Mouse (Mus musculus): ENCODE data around the gene Rbp7. TPM values are rescaled to one million over a fixed set of nuclear protein-coding genes. Genes with fewer than 3 reads are reported as not detected.
"Not testable (repeated sequence)": the region's sequence is repeated elsewhere in the genome, so short reads cannot be mapped to it uniquely, and the experiment has no call there.

The Rbp7 gene
- polyA plus RNA-seq, 1 experiment from 2014 or later = 0.90 TPM

- no peak overlapping the region for H3K27ac ChIP-seq
- H3K9ac ChIP-seq = no peak overlapping the region
- 65% methylated on average over 7 of the region's 7 CpGs for WGBS
- no peaks in the 10 kb centered on the region for H3K4me1 ChIP-seq
- no peak overlapping the region for H3K4me3 ChIP-seq (replicated peaks)
- no peaks in the 10 kb centered on the region for H3K27me3 ChIP-seq
- no peak overlapping the region for H3K4me2 ChIP-seq
- no peaks in the 10 kb centered on the region for H3K9me3 ChIP-seq (replicated peaks)
- peaks cover 21% of the 10 kb centered on the region for H3K36me3 ChIP-seq
- no peak for ATAC-seq (replicated peaks; ENCODE audit: low FRiP score)
Observed at GRCm38 (mm10) chr4:149475096-149475495, 20.3 kb upstream of the Rbp7 start.

- no peak overlapping the region for H3K27ac ChIP-seq
- peaks cover 44% of the 10 kb centered on the region for H3K36me3 ChIP-seq
- no peak overlapping the region for H3K4me2 ChIP-seq
- H3K4me3 ChIP-seq (replicated peaks) = no peak overlapping the region
- no peaks in the 10 kb centered on the region for H3K9me3 ChIP-seq (replicated peaks)
- WGBS = 97% methylated on average over 3 of the region's 3 CpGs
- no peaks in the 10 kb centered on the region for H3K4me1 ChIP-seq
- no peak overlapping the region for H3K9ac ChIP-seq
- ATAC-seq (replicated peaks; ENCODE audit: low FRiP score) = no peak
- no peaks in the 10 kb centered on the region for H3K27me3 ChIP-seq
Observed at GRCm38 (mm10) chr4:149469557-149469956, 14.8 kb upstream of the Rbp7 start.

GRCm38 (mm10) chr4:149463435-149463950 lies 8.7 kb upstream of the Rbp7 start:
- Histone ChIP-seq H3K36me3 (peaks cover 10% of the 10 kb centered on the region; the same call in 1 of the 2 replicates), H3K9me3 (replicated peaks) (no peaks in the 10 kb centered on the region), H3K4me2 (no peak overlapping the region), H3K9ac (no peak overlapping the region), H3K27ac (0 out of 2 replicates have a peak overlapping the region, but pooled peaks have one; percentile 41), H3K4me1 (no peaks in the 10 kb centered on the region), H3K27me3 (no peaks in the 10 kb centered on the region), H3K4me3 (replicated peaks) (no peak overlapping the region)
- ATAC-seq (replicated peaks; ENCODE audit: low FRiP score) = no peak
- WGBS = 64% methylated on average over 6 of the region's 6 CpGs

GRCm38 (mm10) chr4:149462305-149462971 lies 7.7 kb upstream of the Rbp7 start:
- Histone ChIP-seq H3K4me1 (0 out of 2 replicates have a peak, but pooled peaks cover 3% of the 10 kb centered on the region), H3K4me2 (no peak overlapping the region), H3K9me3 (replicated peaks) (no peaks in the 10 kb centered on the region), H3K4me3 (replicated peaks) (no peak overlapping the region), H3K27ac (no peak overlapping the region), H3K9ac (no peak overlapping the region), H3K36me3 (peaks cover 2% of the 10 kb centered on the region; the same call in 1 of the 2 replicates), H3K27me3 (no peaks in the 10 kb centered on the region)
- WGBS = 75% methylated on average over 6 of the region's 6 CpGs
- ATAC-seq (replicated peaks; ENCODE audit: low FRiP score) = no peak

- ATAC-seq (replicated peaks; ENCODE audit: low FRiP score) = no peak
- Histone ChIP-seq H3K36me3 (no peaks in the 10 kb centered on the region), H3K4me2 (no peak overlapping the region), H3K27ac (no peak overlapping the region), H3K27me3 (no peaks in the 10 kb centered on the region), H3K4me1 (0 out of 2 replicates have a peak, but pooled peaks cover 3% of the 10 kb centered on the region), H3K9me3 (replicated peaks) (no peaks in the 10 kb centered on the region), H3K4me3 (replicated peaks) (no peak overlapping the region), H3K9ac (no peak overlapping the region)
- WGBS = 61% methylated on average over 6 of the region's 7 CpGs
Observed at GRCm38 (mm10) chr4:149461579-149462304, 7.0 kb upstream of the Rbp7 start.

- not testable (repeated sequence) for H3K36me3 ChIP-seq; H3K9ac ChIP-seq; H3K27ac ChIP-seq; H3K4me1 ChIP-seq; H3K27me3 ChIP-seq; ATAC-seq (replicated peaks; ENCODE audit: low FRiP score); H3K4me3 ChIP-seq (replicated peaks); H3K4me2 ChIP-seq; H3K9me3 ChIP-seq (replicated peaks)
- WGBS = 94% methylated on average over 2 of the region's 2 CpGs
Observed at GRCm38 (mm10) chr4:149460475-149460874, 5.7 kb upstream of the Rbp7 start.

GRCm38 (mm10) chr4:149459425-149459824 lies 4.6 kb upstream of the Rbp7 start:
- Histone ChIP-seq H3K9me3 (replicated peaks) (no peaks in the 10 kb centered on the region), H3K4me2 (no peak overlapping the region), H3K4me3 (replicated peaks) (no peak overlapping the region), H3K4me1 (0 out of 2 replicates have a peak, but pooled peaks cover 3% of the 10 kb centered on the region), H3K36me3 (no peaks in the 10 kb centered on the region), H3K27ac (no peak overlapping the region), H3K9ac (no peak overlapping the region), H3K27me3 (no peaks in the 10 kb centered on the region)
- WGBS = 78% methylated on average over 1 of the region's 1 CpGs
- ATAC-seq (replicated peaks; ENCODE audit: low FRiP score) = no peak

- Histone ChIP-seq H3K4me3 (replicated peaks) (no peak overlapping the region), H3K36me3 (no peaks in the 10 kb centered on the region), H3K9me3 (replicated peaks) (no peaks in the 10 kb centered on the region), H3K27ac (no peak overlapping the region), H3K4me1 (0 out of 2 replicates have a peak, but pooled peaks cover 3% of the 10 kb centered on the region), H3K27me3 (no peaks in the 10 kb centered on the region), H3K9ac (no peak overlapping the region), H3K4me2 (no peak overlapping the region)
- WGBS = 77% methylated on average over 5 of the region's 5 CpGs
- ATAC-seq (replicated peaks; ENCODE audit: low FRiP score) = no peak
Observed at GRCm38 (mm10) chr4:149458526-149458925, 3.7 kb upstream of the Rbp7 start.

- H3K27me3 ChIP-seq = no peaks in the 10 kb centered on the region
- 74% methylated on average over 6 of the region's 6 CpGs for WGBS
- H3K4me2 ChIP-seq = no peak overlapping the region
- H3K27ac ChIP-seq = no peak overlapping the region
- no peaks in the 10 kb centered on the region for H3K36me3 ChIP-seq
- no peak for ATAC-seq (replicated peaks; ENCODE audit: low FRiP score)
- no peaks in the 10 kb centered on the region for H3K9me3 ChIP-seq (replicated peaks)
- H3K4me1 ChIP-seq = 0 out of 2 replicates have a peak, but pooled peaks cover 3% of the 10 kb centered on the region
- no peak overlapping the region for H3K9ac ChIP-seq
- H3K4me3 ChIP-seq (replicated peaks) = no peak overlapping the region
Observed at GRCm38 (mm10) chr4:149457831-149458430, 3.2 kb upstream of the Rbp7 start.

- H3K4me1 ChIP-seq; H3K36me3 ChIP-seq; H3K27me3 ChIP-seq; H3K9me3 ChIP-seq (replicated peaks); H3K27ac ChIP-seq; H3K4me3 ChIP-seq (replicated peaks); H3K4me2 ChIP-seq; H3K9ac ChIP-seq; ATAC-seq (replicated peaks; ENCODE audit: low FRiP score): not testable (repeated sequence)
- 86% methylated on average over 27 of the region's 27 CpGs for WGBS
Observed at GRCm38 (mm10) chr4:149457163-149457562, 2.4 kb upstream of the Rbp7 start.

- no peak for ATAC-seq (replicated peaks; ENCODE audit: low FRiP score)
- Histone ChIP-seq H3K4me3 (replicated peaks) (no peak overlapping the region), H3K27ac (no peak overlapping the region)
Observed at GRCm38 (mm10) chr4:149454263-149454662, 515 bp downstream of the Rbp7 start.

GRCm38 (mm10) chr4:149453656-149454055 lies 1.1 kb downstream of the Rbp7 start:
- no peak overlapping the region for H3K9ac ChIP-seq
- no peak overlapping the region for H3K27ac ChIP-seq
- 88% methylated on average over 4 of the region's 4 CpGs for WGBS
- H3K9me3 ChIP-seq (replicated peaks) = no peaks in the 10 kb centered on the region
- H3K4me3 ChIP-seq (replicated peaks) = no peak overlapping the region
- no peaks in the 10 kb centered on the region for H3K27me3 ChIP-seq
- no peak for ATAC-seq (replicated peaks; ENCODE audit: low FRiP score)
- H3K4me1 ChIP-seq = 0 out of 2 replicates have a peak, but pooled peaks cover 3% of the 10 kb centered on the region
- no peak overlapping the region for H3K4me2 ChIP-seq
- no peaks in the 10 kb centered on the region for H3K36me3 ChIP-seq

More at GRCm38 (mm10) chr4:149454263-149454662, 515 bp downstream of the Rbp7 start:
- Histone ChIP-seq H3K9me3 (replicated peaks) (no peaks in the 10 kb centered on the region), H3K4me1 (0 out of 2 replicates have a peak, but pooled peaks cover 3% of the 10 kb centered on the region), H3K36me3 (no peaks in the 10 kb centered on the region), H3K27me3 (no peaks in the 10 kb centered on the region), H3K4me2 (no peak overlapping the region), H3K9ac (no peak overlapping the region)
- 83% methylated on average over 17 of the region's 17 CpGs for WGBS

Measured in kidney, embryonic 15.5 days (tissue).